Mouse (Mus musculus): ENCODE results near the gene Plcb4.
"Not testable (repeated sequence)": the region's sequence is repeated elsewhere in the genome, so short reads cannot be mapped to it uniquely, and the experiment has no call there.

The Plcb4 gene

GRCm38 (mm10) chr2:135954760-135955548 is 296.1 kb downstream of the Plcb4 start:
- DNase-seq (ENCODE audit: low read depth, low spot score), result no peak

- no peak for DNase-seq (ENCODE audit: low read depth, low spot score)
Measured at GRCm38 (mm10) chr2:135955796-135956195, 297.0 kb downstream of the Plcb4 start.

- DNase-seq (ENCODE audit: low read depth, low spot score), result no peak
Measured at GRCm38 (mm10) chr2:135957689-135958088, 298.9 kb downstream of the Plcb4 start.

GRCm38 (mm10) chr2:135958453-135958852 is 299.6 kb downstream of the Plcb4 start:
- DNase-seq (ENCODE audit: low read depth, low spot score), result no peak

DNA sequence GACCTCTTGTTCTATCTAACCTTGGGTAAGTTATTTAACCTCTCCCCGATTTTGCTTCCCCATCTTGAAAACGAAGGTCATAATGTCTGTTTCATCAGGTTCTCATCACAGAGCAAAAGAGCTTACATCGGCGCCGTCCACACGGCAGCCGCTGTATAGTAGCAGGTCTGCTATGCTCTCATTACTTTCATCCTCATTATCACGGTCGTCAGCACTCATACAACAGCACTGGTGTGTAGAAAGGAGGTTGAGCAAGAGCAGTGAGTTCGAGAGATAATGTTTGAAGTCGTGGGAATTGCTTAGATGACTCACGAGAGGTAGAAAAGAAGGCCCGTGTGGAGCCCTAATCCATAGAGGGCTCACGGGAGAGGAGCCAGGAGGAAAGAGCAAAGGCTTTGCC is 304.3 kb downstream of the Plcb4 start:
- DNase-seq (ENCODE audit: low read depth, low spot score), result no peak

GRCm38 (mm10) chr2:135966871-135967557 is 308.2 kb downstream of the Plcb4 start:
- no peak for DNase-seq (ENCODE audit: low read depth, low spot score)

DNA sequence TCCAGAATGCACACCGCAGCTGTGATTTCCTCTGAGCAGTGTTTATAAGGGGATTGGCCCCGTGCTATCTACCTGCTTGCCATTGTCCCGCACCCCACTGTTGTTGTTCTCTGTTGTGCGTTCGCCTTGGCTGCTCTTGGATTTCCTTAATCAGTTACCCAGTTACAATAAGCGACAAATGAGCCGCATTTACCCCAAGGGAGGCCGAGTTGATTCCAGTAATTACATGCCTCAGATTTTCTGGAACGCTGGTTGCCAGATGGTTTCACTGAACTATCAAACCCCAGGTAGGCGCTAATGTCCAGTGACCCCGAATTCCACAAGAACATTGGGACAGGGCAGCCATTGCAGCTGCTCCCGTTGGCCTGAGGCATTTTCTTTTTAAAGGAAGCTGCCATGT is 309.3 kb downstream of the Plcb4 start:
- DNase-seq (ENCODE audit: low read depth, low spot score), result no peak

DNA sequence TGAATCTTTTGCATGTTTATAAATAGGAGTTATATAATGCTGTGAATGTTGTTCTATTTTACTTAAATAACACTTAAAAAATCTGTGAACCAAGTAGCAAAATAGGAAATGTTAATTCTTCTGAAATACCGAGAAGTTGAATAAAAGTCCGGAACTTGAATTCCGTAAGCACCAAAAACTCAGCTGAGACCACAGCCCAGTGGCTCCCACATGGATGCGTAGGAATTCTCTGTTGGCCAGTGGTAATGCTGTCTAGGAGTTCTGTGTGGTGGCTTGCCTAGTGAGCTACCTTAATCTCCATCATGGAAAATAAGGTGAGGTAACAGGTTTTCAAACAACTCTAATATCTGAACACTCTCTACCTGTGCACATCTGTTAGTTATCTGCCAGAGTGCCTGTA is 312.1 kb downstream of the Plcb4 start:
- DNase-seq (ENCODE audit: low read depth, low spot score), result no peak

DNA sequence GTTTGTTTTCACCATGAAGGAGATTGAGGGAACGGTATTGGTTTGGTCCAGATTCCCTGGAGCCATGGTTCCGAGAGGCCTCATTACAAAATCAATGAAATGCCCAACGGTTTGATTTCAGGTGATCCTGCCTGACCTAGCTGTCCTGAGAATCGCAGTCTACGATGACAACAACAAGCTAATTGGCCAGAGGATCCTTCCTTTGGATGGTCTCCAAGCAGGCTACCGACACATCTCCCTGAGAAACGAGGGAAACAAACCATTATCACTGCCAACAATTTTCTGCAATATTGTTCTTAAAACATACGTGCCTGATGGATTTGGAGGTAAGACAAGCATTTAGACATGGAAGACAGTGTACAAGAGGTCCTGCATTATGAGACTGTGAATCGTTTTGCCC is 317.2 kb downstream of the Plcb4 start:
- DNase-seq (ENCODE audit: low read depth, low spot score), result no peak

GRCm38 (mm10) chr2:135978790-135979189 is 320.0 kb downstream of the Plcb4 start:
- no peak for DNase-seq (ENCODE audit: low read depth, low spot score)

- DNase-seq (ENCODE audit: low read depth, low spot score), result no peak
Measured at GRCm38 (mm10) chr2:135980428-135980827, 321.6 kb downstream of the Plcb4 start.

DNA sequence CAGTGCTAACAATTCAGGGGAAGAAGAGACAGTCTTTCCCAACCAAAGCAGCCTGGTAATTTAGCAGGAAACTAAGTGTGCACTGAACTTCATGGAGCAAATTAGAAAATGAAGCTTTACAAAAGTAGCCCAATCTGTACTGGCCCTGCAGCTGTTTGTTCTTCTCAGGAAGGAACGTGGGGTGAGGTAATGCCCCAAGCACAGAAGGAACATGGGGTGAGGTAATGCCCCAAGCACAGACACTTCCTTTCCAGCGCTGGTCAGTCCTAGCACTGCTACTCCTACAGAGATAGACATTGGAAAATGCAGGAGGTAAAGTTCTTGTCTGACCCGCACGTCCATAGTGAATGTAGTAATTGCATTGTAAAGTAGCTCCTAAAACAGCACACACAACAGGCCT is 325.2 kb downstream of the Plcb4 start:
- no peak for DNase-seq (ENCODE audit: low read depth, low spot score)

- DNase-seq (ENCODE audit: low read depth, low spot score), result no peak
Measured at GRCm38 (mm10) chr2:135985536-135986265, 326.9 kb downstream of the Plcb4 start.

DNA sequence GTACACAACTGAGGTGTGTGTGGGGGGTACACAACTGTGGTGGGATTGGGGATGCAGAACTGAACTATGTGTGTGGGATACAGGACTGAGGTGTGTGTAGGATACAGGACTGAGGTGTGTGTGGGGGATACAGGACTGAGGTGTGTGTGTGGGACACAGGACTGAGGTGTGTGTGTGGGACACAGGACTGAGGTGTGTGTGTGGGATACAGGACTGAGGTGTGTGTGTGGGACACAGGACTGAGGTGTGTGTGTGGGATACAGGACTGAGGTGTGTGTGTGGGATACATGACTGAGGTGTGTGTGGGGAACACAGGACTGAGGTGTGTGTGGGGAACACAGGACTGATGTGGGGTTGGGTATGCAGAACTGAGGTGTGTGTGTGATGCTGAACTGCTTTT is 329.7 kb downstream of the Plcb4 start:
- not testable (repeated sequence) for DNase-seq (ENCODE audit: low read depth, low spot score)

- not testable (repeated sequence) for DNase-seq (ENCODE audit: low read depth, low spot score)
Measured at GRCm38 (mm10) chr2:135990686-135991085, 331.9 kb downstream of the Plcb4 start.

GRCm38 (mm10) chr2:135993314-135993713 is 334.5 kb downstream of the Plcb4 start:
- no peak for DNase-seq (ENCODE audit: low read depth, low spot score)

GRCm38 (mm10) chr2:135995196-135995595 is 336.4 kb downstream of the Plcb4 start:
- no peak for DNase-seq (ENCODE audit: low read depth, low spot score)

GRCm38 (mm10) chr2:135996936-135997335 is 338.1 kb downstream of the Plcb4 start:
- DNase-seq (ENCODE audit: low read depth, low spot score), result no peak

DNA sequence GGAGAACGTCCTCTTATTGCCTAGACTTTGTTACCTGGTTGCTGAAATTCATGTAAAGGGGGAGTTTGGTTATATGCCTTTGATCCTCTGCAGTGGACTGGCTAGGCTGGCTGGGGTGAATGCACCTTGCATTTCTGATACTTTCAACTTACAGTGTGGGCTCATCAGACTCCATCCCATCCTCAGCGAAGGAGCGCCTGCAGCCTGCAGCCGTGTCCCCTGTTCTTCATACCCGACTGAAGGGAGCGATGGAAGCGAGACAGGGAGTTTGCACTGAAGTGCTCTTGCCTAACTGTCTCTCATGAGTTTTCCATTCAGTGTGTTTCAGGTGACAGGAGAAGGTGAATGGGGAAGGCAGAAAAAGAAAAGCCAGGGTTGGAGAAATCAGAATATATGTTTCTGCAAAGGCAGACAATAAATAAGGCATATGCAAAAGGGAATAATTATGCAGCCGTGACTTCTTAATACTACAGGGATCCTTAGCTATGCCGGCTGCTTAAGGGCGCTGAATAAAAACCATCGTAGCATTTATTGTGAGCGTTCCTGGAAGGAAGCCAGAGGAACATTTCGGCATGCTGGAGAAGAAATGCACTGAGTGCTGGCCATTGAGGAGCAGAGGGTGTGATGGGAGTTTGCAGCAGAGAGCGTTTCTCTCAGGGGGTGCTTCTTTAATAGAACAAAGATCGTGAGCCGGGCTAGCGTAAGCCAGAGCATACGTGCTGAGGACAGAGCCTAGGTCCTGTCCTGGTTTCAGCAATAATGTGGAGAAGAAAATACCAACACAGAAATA is 338.7 kb downstream of the Plcb4 start:
- no peak for DNase-seq (ENCODE audit: low read depth, low spot score)

- DNase-seq (ENCODE audit: low read depth, low spot score), result no peak
Measured at GRCm38 (mm10) chr2:135998886-135999285, 340.1 kb downstream of the Plcb4 start.

GRCm38 (mm10) chr2:135999361-135999760 is 340.6 kb downstream of the Plcb4 start:
- DNase-seq (ENCODE audit: low read depth, low spot score), result no peak

DNA sequence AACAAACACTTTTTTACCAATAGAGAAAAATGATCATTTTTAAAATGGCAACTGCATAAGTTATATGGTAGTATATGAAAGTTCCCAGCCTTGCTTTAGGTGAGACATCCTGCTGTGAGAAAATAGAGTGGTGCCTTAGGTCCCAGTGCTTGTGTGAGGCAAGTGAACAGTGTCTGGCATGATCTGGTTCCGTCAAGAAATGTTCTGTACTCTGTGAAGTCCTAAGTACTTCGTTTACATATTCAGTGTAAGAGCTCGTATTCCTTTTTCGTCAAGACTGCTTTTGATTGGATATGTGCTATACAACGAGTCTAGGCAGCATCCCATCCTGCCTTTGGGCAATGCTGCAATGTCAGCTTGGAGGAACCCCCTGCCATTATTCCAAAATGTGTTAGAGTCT is 342.1 kb downstream of the Plcb4 start:
- DNase-seq (ENCODE audit: low read depth, low spot score), result no peak

All from A20 (cell line).